Mouse (Mus musculus): ENCODE data around the gene Lrrn4. TPM values are rescaled to one million over a fixed set of nuclear protein-coding genes. Genes with fewer than 3 reads are reported as not detected.
A peak's percentile ranks its signal among the peaks of the same experiment; 100 is the strongest.

The Lrrn4 gene
- total RNA-seq, 1 experiment from 2014 or later = not detected

- ATAC-seq (replicated peaks; ENCODE audit: insufficient number of reproducible peaks, low FRiP score, low TSS enrichment, poor library complexity, severe bottlenecking) = no peak
Measured at GRCm38 (mm10) chr2:132876991-132877390, 3.7 kb downstream of the Lrrn4 start.

GRCm38 (mm10) chr2:132873657-132874326 is 6.9 kb downstream of the Lrrn4 start:
- no peak for ATAC-seq (replicated peaks; ENCODE audit: insufficient number of reproducible peaks, low FRiP score, low TSS enrichment, poor library complexity, severe bottlenecking)

- ATAC-seq (replicated peaks; ENCODE audit: insufficient number of reproducible peaks, low FRiP score, low TSS enrichment, poor library complexity, severe bottlenecking) = no peak
Measured at GRCm38 (mm10) chr2:132871663-132872062, 9.0 kb downstream of the Lrrn4 start.

GRCm38 (mm10) chr2:132870286-132870685 is 10.4 kb downstream of the Lrrn4 start:
- ATAC-seq (replicated peaks; ENCODE audit: insufficient number of reproducible peaks, low FRiP score, low TSS enrichment, poor library complexity, severe bottlenecking) = no peak

GRCm38 (mm10) chr2:132869682-132870081 is 11.0 kb downstream of the Lrrn4 start:
- 0 out of 2 replicates have a peak, but pooled peaks have one; percentile 17 for ATAC-seq (replicated peaks; ENCODE audit: insufficient number of reproducible peaks, low FRiP score, low TSS enrichment, poor library complexity, severe bottlenecking)

- ATAC-seq (replicated peaks; ENCODE audit: insufficient number of reproducible peaks, low FRiP score, low TSS enrichment, poor library complexity, severe bottlenecking) = no peak
Measured at GRCm38 (mm10) chr2:132867521-132867920, 13.2 kb downstream of the Lrrn4 start.

- ATAC-seq (replicated peaks; ENCODE audit: insufficient number of reproducible peaks, low FRiP score, low TSS enrichment, poor library complexity, severe bottlenecking) = no peak
Measured at GRCm38 (mm10) chr2:132863325-132863724, 17.4 kb downstream of the Lrrn4 start.

GRCm38 (mm10) chr2:132861456-132861855 is 19.2 kb downstream of the Lrrn4 start:
- ATAC-seq (replicated peaks; ENCODE audit: insufficient number of reproducible peaks, low FRiP score, low TSS enrichment, poor library complexity, severe bottlenecking) = no peak

GRCm38 (mm10) chr2:132860435-132860834 is 20.3 kb downstream of the Lrrn4 start:
- ATAC-seq (replicated peaks; ENCODE audit: insufficient number of reproducible peaks, low FRiP score, low TSS enrichment, poor library complexity, severe bottlenecking) = no peak

- no peak for ATAC-seq (replicated peaks; ENCODE audit: insufficient number of reproducible peaks, low FRiP score, low TSS enrichment, poor library complexity, severe bottlenecking)
Measured at GRCm38 (mm10) chr2:132856333-132856732, 24.4 kb downstream of the Lrrn4 start.

- no peak for ATAC-seq (replicated peaks; ENCODE audit: insufficient number of reproducible peaks, low FRiP score, low TSS enrichment, poor library complexity, severe bottlenecking)
Measured at GRCm38 (mm10) chr2:132853051-132853450, 27.6 kb downstream of the Lrrn4 start.

GRCm38 (mm10) chr2:132849141-132849540 is 31.6 kb downstream of the Lrrn4 start:
- ATAC-seq (replicated peaks; ENCODE audit: insufficient number of reproducible peaks, low FRiP score, low TSS enrichment, poor library complexity, severe bottlenecking) = no peak

GRCm38 (mm10) chr2:132848361-132848760 is 32.3 kb downstream of the Lrrn4 start:
- no peak for ATAC-seq (replicated peaks; ENCODE audit: insufficient number of reproducible peaks, low FRiP score, low TSS enrichment, poor library complexity, severe bottlenecking)

GRCm38 (mm10) chr2:132847581-132847980 is 33.1 kb downstream of the Lrrn4 start:
- no peak for ATAC-seq (replicated peaks; ENCODE audit: insufficient number of reproducible peaks, low FRiP score, low TSS enrichment, poor library complexity, severe bottlenecking)

- ATAC-seq (replicated peaks; ENCODE audit: insufficient number of reproducible peaks, low FRiP score, low TSS enrichment, poor library complexity, severe bottlenecking) = peak; percentile 91
Measured at GRCm38 (mm10) chr2:132846407-132847358, 34.0 kb downstream of the Lrrn4 start, which contains the start of gene Crls1. Gene Crls1, plus strand, starts transcription at chr2:132846666.

- ATAC-seq (replicated peaks; ENCODE audit: insufficient number of reproducible peaks, low FRiP score, low TSS enrichment, poor library complexity, severe bottlenecking) = no peak
Measured at GRCm38 (mm10) chr2:132841071-132841470, 39.6 kb downstream of the Lrrn4 start.
